Mouse (Mus musculus) lung, postnatal 10 days (tissue): ENCODE data around the gene Vps35l.

Experiments used
- DNase-seq: peaks from one replicate; pipeline ENCODE4 v3.0.0; 2021

Gene Vps35l

GRCm38 (mm10) chr7:118887303-118888055, 147.5 kb downstream of the Vps35l start:
- DNase-seq, result no peak

- peak; percentile 18 for DNase-seq
These were observed 149.1 kb downstream of the Vps35l start for GRCm38 (mm10) chr7:118889046-118889680.
